Mouse (Mus musculus): ENCODE measurements around the gene Fstl5. TPM values are rescaled to one million over a fixed set of nuclear protein-coding genes. Genes with fewer than 3 reads are reported as not detected.

Fstl5 gene
- total and polyA plus RNA-seq, 3 experiments: not detected

DNA sequence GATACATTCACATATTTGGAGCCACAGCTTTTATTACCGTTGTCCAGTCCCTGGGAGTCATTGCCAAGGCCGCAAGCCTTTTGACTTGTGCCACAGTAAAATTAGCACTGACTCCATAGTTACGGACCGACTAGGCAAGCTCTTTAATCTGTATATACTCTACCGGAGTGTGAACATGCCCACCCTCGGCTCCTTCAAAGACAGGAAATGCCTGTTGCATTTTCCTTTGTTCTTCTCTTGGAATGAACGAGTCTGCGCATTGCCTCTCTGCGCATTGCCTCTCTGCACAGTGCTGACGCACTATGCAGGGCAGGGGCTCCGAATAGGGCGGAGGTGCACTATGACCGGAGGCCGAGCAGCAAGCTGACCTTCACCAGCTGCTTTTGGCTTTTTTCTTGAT lies 434.7 kb downstream of the Fstl5 start:
- no peak overlapping the region for H3K4me2 ChIP-seq (ENCODE audit: insufficient read depth, low read depth, poor library complexity, severe bottlenecking)
- in situ Hi-C loops (cut with MboI; ENCODE audit: low pct_ligation_motif_present, low pct_unique_long_range_greater_than_20kb, low sequenced_read_pairs): no loop called here

DNA sequence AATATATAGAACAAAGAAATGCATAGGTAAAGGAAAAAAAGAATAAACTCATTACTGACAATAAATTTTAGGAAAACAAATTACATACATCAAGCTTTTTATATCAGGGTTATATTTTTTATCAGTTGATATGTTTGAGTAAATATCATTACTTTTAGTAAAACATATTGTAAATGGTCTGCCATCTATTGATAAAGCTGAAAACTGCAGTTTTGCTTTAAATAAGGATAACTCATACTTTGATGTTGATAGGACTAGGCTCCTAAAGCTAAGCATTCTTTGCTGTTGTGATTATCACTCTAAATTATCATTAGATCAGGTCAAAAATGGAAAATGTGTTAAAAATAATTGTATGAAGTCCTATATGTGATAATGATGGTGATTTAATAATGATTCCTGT lies 493.3 kb downstream of the Fstl5 start:
- TF ChIP-seq TBP (conservative IDR thresholded peaks at IDR 0.05; ENCODE audit: low read depth, low read length): no peak
- TF ChIP-seq GABPA (IDR thresholded peaks at IDR 0.05; ENCODE audit: insufficient replicate concordance, low read depth, low read length): no peak
- TF ChIP-seq PAX5 (IDR thresholded peaks at IDR 0.05; ENCODE audit: low read length): no peak
- TF ChIP-seq NELFE (IDR thresholded peaks at IDR 0.05; ENCODE audit: low read depth, low read length): no peak
- no peak for TF ChIP-seq CHD2 (IDR thresholded peaks at IDR 0.05; ENCODE audit: low read length)
- TF ChIP-seq TCF12 (IDR thresholded peaks at IDR 0.05; ENCODE audit: low read depth, low read length): no peak
- TF ChIP-seq RAD21 (IDR thresholded peaks at IDR 0.05; ENCODE audit: low read depth, low read length): no peak
- TF ChIP-seq NRF1 (IDR thresholded peaks at IDR 0.05; ENCODE audit: low read depth, low read length): no peak
- TF ChIP-seq JUND (conservative IDR thresholded peaks at IDR 0.05; ENCODE audit: low read depth, low read length): no peak
- TF ChIP-seq USF2 (conservative IDR thresholded peaks at IDR 0.05; ENCODE audit: low read depth, low read length): no peak
- no peak for TF ChIP-seq ZC3H11A (IDR thresholded peaks at IDR 0.05; ENCODE audit: low read depth, low read length)
- TF ChIP-seq POLR2A (IDR thresholded peaks at IDR 0.05; ENCODE audit: low read depth, low read length): no peak
- TF ChIP-seq ZKSCAN1 (IDR thresholded peaks at IDR 0.05; ENCODE audit: borderline replicate concordance, low read depth, low read length): no peak
- TF ChIP-seq SMC3 (IDR thresholded peaks at IDR 0.05; ENCODE audit: low read depth, low read length): no peak
- TF ChIP-seq MAFK (IDR thresholded peaks at IDR 0.05; ENCODE audit: insufficient replicate concordance, low read length): no peak
- TF ChIP-seq E2F4 (IDR thresholded peaks at IDR 0.05; ENCODE audit: insufficient replicate concordance, low read depth, low read length): no peak
- TF ChIP-seq USF1 (IDR thresholded peaks at IDR 0.05; ENCODE audit: low read depth, low read length): no peak
- no peak for TF ChIP-seq POLR2AphosphoS2 (IDR thresholded peaks at IDR 0.05; ENCODE audit: low read depth, low read length)
- TF ChIP-seq KAT2A (IDR thresholded peaks at IDR 0.05; ENCODE audit: insufficient replicate concordance, low read length): no peak
- Histone ChIP-seq H3K4me2 (ENCODE audit: insufficient read depth, low read depth, poor library complexity, severe bottlenecking) (no peak overlapping the region), H3K4me3 (replicated peaks in 1 of 3; ENCODE audit: low read depth in 2 of 3, low read length in 2 of 3, poor library complexity in 1 of 3) (no peak overlapping the region), H3K79me2 (replicated peaks; ENCODE audit: control insufficient read depth, extremely low read depth, insufficient read depth, poor library complexity, severe bottlenecking) (no peaks in the 10 kb centered on the region), H3K4me1 (ENCODE audit: control insufficient read depth in 1 of 2, insufficient read depth in 2 of 2) (no peaks in the 10 kb centered on the region), H3K9me3 (replicated peaks; ENCODE audit: low read length) (peaks cover 21% of the 10 kb centered on the region), H3K27me3 (replicated peaks) (no peaks in the 10 kb centered on the region), H3K27ac (ENCODE audit: insufficient read depth, low read depth) (no peak overlapping the region), H3K9ac (ENCODE audit: insufficient read depth, low read depth) (no peak overlapping the region), H3K36me3 (replicated peaks in 1 of 2; ENCODE audit: control insufficient read depth in 1 of 2, insufficient read depth in 1 of 2, low read length in 1 of 2) (no peaks in the 10 kb centered on the region)
- DNase-seq (ENCODE audit: extremely low read depth): no peak
- dilution Hi-C loops (cut with MboI; ENCODE audit: extremely low pct_ligation_motif_present, extremely low pct_unique_long_range_greater_than_20kb, low sequenced_read_pairs) (no loop called here), in situ Hi-C loops (cut with MboI; ENCODE audit: low pct_ligation_motif_present, low pct_unique_long_range_greater_than_20kb, low sequenced_read_pairs) (no loop called here)

More for the DNA sequence above, 434.7 kb downstream of the Fstl5 start:
- no peak for DNase-seq (ENCODE audit: extremely low read depth)
- H3K27me3 ChIP-seq (replicated peaks): no peaks in the 10 kb centered on the region
- H3K36me3 ChIP-seq (replicated peaks in 1 of 2; ENCODE audit: control insufficient read depth in 1 of 2, insufficient read depth in 1 of 2, low read length in 1 of 2): no peaks in the 10 kb centered on the region
- H3K79me2 ChIP-seq (replicated peaks; ENCODE audit: control insufficient read depth, extremely low read depth, insufficient read depth, poor library complexity, severe bottlenecking): no peaks in the 10 kb centered on the region
- no peaks in the 10 kb centered on the region for H3K4me1 ChIP-seq (ENCODE audit: control insufficient read depth in 1 of 2, insufficient read depth in 2 of 2)
- dilution Hi-C loops (cut with MboI; ENCODE audit: extremely low pct_ligation_motif_present, extremely low pct_unique_long_range_greater_than_20kb, low sequenced_read_pairs): no loop called here
- H3K9me3 ChIP-seq (replicated peaks; ENCODE audit: low read length): peaks cover 6% of the 10 kb centered on the region
- H3K4me3 ChIP-seq (replicated peaks in 1 of 3; ENCODE audit: low read depth in 2 of 3, low read length in 2 of 3, poor library complexity in 1 of 3): no peak overlapping the region
- H3K9ac ChIP-seq (ENCODE audit: insufficient read depth, low read depth): no peak overlapping the region
- no peak for TF ChIP-seq MAX (IDR thresholded peaks at IDR 0.05; ENCODE audit: low read length)
- no peak for TF ChIP-seq USF2 (conservative IDR thresholded peaks at IDR 0.05; ENCODE audit: low read depth, low read length)
- no peak for TF ChIP-seq ZKSCAN1 (IDR thresholded peaks at IDR 0.05; ENCODE audit: borderline replicate concordance, low read depth, low read length)
- no peak for TF ChIP-seq RAD21 (IDR thresholded peaks at IDR 0.05; ENCODE audit: low read depth, low read length)
- TF ChIP-seq JUN (IDR thresholded peaks at IDR 0.05; ENCODE audit: insufficient read depth, low read depth, low read length): no peak
- no peak for TF ChIP-seq MXI1 (IDR thresholded peaks at IDR 0.05; ENCODE audit: low read depth, low read length)
- TF ChIP-seq CTCF (conservative IDR thresholded peaks at IDR 0.05 in 1 of 2, IDR thresholded peaks at IDR 0.05 in 1 of 2; ENCODE audit: low read depth in 2 of 2, low read length in 2 of 2): no peak
- no peak for TF ChIP-seq TCF12 (IDR thresholded peaks at IDR 0.05; ENCODE audit: low read depth, low read length)
- TF ChIP-seq BHLHE40 (IDR thresholded peaks at IDR 0.05; ENCODE audit: low read depth, low read length): no peak
- TF ChIP-seq USF1 (IDR thresholded peaks at IDR 0.05; ENCODE audit: low read depth, low read length): no peak
- no peak for TF ChIP-seq ZMIZ1 (IDR thresholded peaks at IDR 0.05; ENCODE audit: low read depth, low read length)
- TF ChIP-seq ELF1 (IDR thresholded peaks at IDR 0.05; ENCODE audit: low read depth, low read length): no peak
- TF ChIP-seq JUND (conservative IDR thresholded peaks at IDR 0.05; ENCODE audit: low read depth, low read length): no peak
- no peak overlapping the region for H3K27ac ChIP-seq (ENCODE audit: insufficient read depth, low read depth)

All from CH12.LX (cell line).